Mouse (Mus musculus) liver, embryonic 14.5 days (tissue): ENCODE data around the gene Cmip.

Experiments
- CTCF ChIP-seq: IDR thresholded peaks from 2 replicates; pipeline ENCODE4 v1.5.1; 2016; ENCODE audit warnings: antibody characterized with exemption, low read depth, control low read depth
- EP300 ChIP-seq: IDR thresholded peaks from 2 replicates; pipeline ENCODE4 v1.6.1; 2016; ENCODE audit warnings: antibody characterized with exemption, low read depth

- TF ChIP-seq EP300 (no peak), CTCF (no peak)
Measured at GRCm38 (mm10) chr8:117318911-117319826, 62.3 kb downstream of the Cmip start.
